Mouse (Mus musculus) lung, embryonic 14.5 days (tissue): ENCODE data around the gene Zdhhc16. TPM values are rescaled to one million over a fixed set of nuclear protein-coding genes. Genes with fewer than 3 reads are reported as not detected.

Experiments used
- ATAC-seq: fragments of 200-750 bp; cut with Nextera tagmentation; 2 replicates; pipeline ENCODE4 v1.8.0; 2017; ENCODE audit warnings: mild to moderate bottlenecking, moderate TSS enrichment, moderate library complexity; ENCODE audit not compliant: insufficient read depth
- DNase-seq: peaks from one replicate; pipeline ENCODE4 v3.0.0-alpha.2; 2015
- H3K27ac ChIP-seq: fragments of 300-500 bp; sonication (generic); 2 replicates; pipeline ENCODE4 v1.5.1; 2014; ENCODE audit warnings: low read depth, mild to moderate bottlenecking, moderate library complexity
- H3K27me3 ChIP-seq: fragments of 300-500 bp; sonication (generic); 2 replicates; pipeline ENCODE4 v1.6.1; 2014; ENCODE audit warnings: low read length, control low read depth; ENCODE audit not compliant: insufficient read depth
- H3K36me3 ChIP-seq: fragments of 300-500 bp; sonication (generic); 2 replicates; pipeline ENCODE4 v1.6.1; 2014; ENCODE audit warnings: control low read depth; ENCODE audit not compliant: insufficient read depth
- H3K4me1 ChIP-seq: fragments of 300-500 bp; sonication (generic); 2 replicates; pipeline ENCODE4 v1.6.1; 2014; ENCODE audit warnings: antibody characterized with exemption, control low read depth; ENCODE audit not compliant: insufficient read depth
- H3K4me2 ChIP-seq: fragments of 300-500 bp; sonication (generic); 2 replicates; pipeline ENCODE4 v1.6.1; 2014; ENCODE audit warnings: mild to moderate bottlenecking
- H3K4me3 ChIP-seq: fragments of 300-500 bp; sonication (generic); 2 replicates; pipeline ENCODE4 v1.5.1; 2014; ENCODE audit warnings: low read depth, low read length
- H3K9ac ChIP-seq: fragments of 300-500 bp; sonication (generic); 2 replicates; pipeline ENCODE4 v1.6.1; 2014
- H3K9me3 ChIP-seq: fragments of 300-500 bp; sonication (generic); 2 replicates; pipeline ENCODE4 v1.6.1; 2016; ENCODE audit warnings: low read depth, low read length, control low read depth
- CTCF ChIP-seq: IDR thresholded peaks from 2 replicates; pipeline ENCODE4 v1.5.1; 2016; ENCODE audit warnings: antibody characterized with exemption, low read depth
- WGBS: fragments of 180-500 bp; shearing (Covaris S2); extraction: QIAGEN DNeasy Blood & Tissue Kit; methylation state at CpG from one replicate; pipeline ENCODE4 v1.1.7; 2014; 5-methylcytosine and 5-hydroxymethylcytosine counted together
- polyA plus RNA-seq: library from polyadenylated mRNA; unstranded; fragments of >200 nt; fragmentation: Nextera tagmentation; extraction: Ambion mirVana; gene quantifications from 2 replicates; pipeline ENCODE4 v1.2.1, GENCODE M21; 2014

The Zdhhc16 gene
- polyA plus RNA-seq, 1 experiment from 2014 or later: 80.8 TPM

DNA sequence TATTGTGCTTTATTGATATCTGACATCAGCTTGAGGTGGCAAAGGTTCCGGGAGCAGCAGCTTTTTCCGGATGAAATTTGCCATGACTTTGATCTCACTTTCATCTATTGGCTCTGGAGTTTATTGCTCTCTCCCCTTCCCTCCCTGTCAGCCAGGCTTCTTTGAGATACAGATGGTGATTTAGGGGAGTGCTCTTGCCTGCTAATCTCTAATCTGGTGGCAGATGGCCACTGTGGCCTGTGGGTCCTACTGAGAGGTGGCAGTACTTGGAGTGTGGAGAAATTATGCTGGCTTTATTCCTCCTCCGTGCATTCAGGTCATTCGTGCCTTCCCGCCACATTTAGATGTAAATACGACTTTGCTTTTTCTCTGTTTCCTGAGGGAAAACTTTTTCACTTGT, 844 bp downstream of the Zdhhc16 start:
- WGBS: 29% methylated on average over 6 of the region's 6 CpGs
- ATAC-seq (no peak), DNase-seq (no peak)
- Histone ChIP-seq H3K4me1 (peaks cover 13% of the 10 kb centered on the region), H3K9me3 (no peaks in the 10 kb centered on the region), H3K9ac (peak overlapping the region; percentile 74), H3K4me3 (peak overlapping the region; percentile 93), H3K27me3 (no peaks in the 10 kb centered on the region), H3K27ac (no peak overlapping the region), H3K36me3 (peaks cover 40% of the 10 kb centered on the region), H3K4me2 (peak overlapping the region; percentile 79)
- no peak for TF ChIP-seq CTCF

GRCm38 (mm10) chr19:41935921-41936320, 2.6 kb downstream of the Zdhhc16 start:
- WGBS: 85% methylated on average over 1 of the region's 1 CpGs
- no peak for TF ChIP-seq CTCF
- Histone ChIP-seq H3K27me3 (no peaks in the 10 kb centered on the region), H3K9me3 (no peaks in the 10 kb centered on the region), H3K9ac (no peak overlapping the region), H3K4me3 (no peak overlapping the region), H3K4me2 (no peak overlapping the region), H3K36me3 (peaks cover 44% of the 10 kb centered on the region), H3K27ac (no peak overlapping the region), H3K4me1 (peaks cover 13% of the 10 kb centered on the region)
- DNase-seq: no peak
- ATAC-seq: no peak

- H3K9me3 ChIP-seq: no peaks in the 10 kb centered on the region
- no peak overlapping the region for H3K9ac ChIP-seq
- H3K4me2 ChIP-seq: no peak overlapping the region
- peaks cover 63% of the 10 kb centered on the region for H3K36me3 ChIP-seq
- H3K4me1 ChIP-seq: peaks cover 8% of the 10 kb centered on the region
- no peak for DNase-seq
- TF ChIP-seq CTCF: no peak
- 85% methylated on average over 5 of the region's 5 CpGs for WGBS
- ATAC-seq: no peak
- H3K4me3 ChIP-seq: no peak overlapping the region
- no peaks in the 10 kb centered on the region for H3K27me3 ChIP-seq
- no peak overlapping the region for H3K27ac ChIP-seq
Measured at GRCm38 (mm10) chr19:41938539-41938938, 5.3 kb downstream of the Zdhhc16 start.

DNA sequence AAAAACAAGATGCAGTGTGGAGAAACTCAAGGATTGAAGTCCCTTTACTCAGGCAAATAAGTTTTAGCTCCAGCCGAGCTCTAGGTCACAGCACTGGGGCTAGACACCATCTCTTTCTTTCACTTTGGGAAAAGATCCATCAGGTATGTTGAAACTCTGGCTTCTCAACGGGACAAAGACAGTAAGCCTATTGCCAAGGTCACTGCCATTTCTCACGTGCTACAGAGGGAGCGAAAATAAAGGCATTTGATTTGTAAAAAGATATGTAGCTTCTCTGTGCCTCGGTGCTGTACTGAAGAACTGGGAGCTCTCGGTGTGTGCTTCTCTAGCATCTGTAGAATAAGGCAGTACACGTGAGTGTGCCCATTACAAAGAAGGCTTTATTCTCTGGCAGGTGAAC, 10.6 kb downstream of the Zdhhc16 start:
- H3K9me3 ChIP-seq: no peaks in the 10 kb centered on the region
- no peak overlapping the region for H3K27ac ChIP-seq
- peaks cover 94% of the 10 kb centered on the region for H3K36me3 ChIP-seq
- H3K4me2 ChIP-seq: no peak overlapping the region
- TF ChIP-seq CTCF: no peak
- H3K9ac ChIP-seq: no peak overlapping the region
- DNase-seq (no peak), ATAC-seq (no peak)
- 83% methylated on average over 7 of the region's 7 CpGs for WGBS
- no peaks in the 10 kb centered on the region for H3K4me1 ChIP-seq
- no peak overlapping the region for H3K4me3 ChIP-seq
- H3K27me3 ChIP-seq: no peaks in the 10 kb centered on the region

GRCm38 (mm10) chr19:41952287-41952686, 19.0 kb downstream of the Zdhhc16 start:
- 67% methylated on average over 4 of the region's 4 CpGs for WGBS
- DNase-seq: peak; percentile 46

GRCm38 (mm10) chr19:41953574-41953973, 20.3 kb downstream of the Zdhhc16 start:
- H3K27ac ChIP-seq: no peak overlapping the region
- no peak overlapping the region for H3K9ac ChIP-seq
- H3K4me1 ChIP-seq: no peaks in the 10 kb centered on the region
- peaks cover 99% of the 10 kb centered on the region for H3K36me3 ChIP-seq
- TF ChIP-seq CTCF: no peak
- H3K27me3 ChIP-seq: no peaks in the 10 kb centered on the region
- H3K9me3 ChIP-seq: no peaks in the 10 kb centered on the region
- H3K4me3 ChIP-seq: no peak overlapping the region
- H3K4me2 ChIP-seq: no peak overlapping the region
- ATAC-seq: no peak
- 89% methylated on average over 3 of the region's 3 CpGs for WGBS
- no peak for DNase-seq

More at GRCm38 (mm10) chr19:41952287-41952686, 19.0 kb downstream of the Zdhhc16 start:
- Histone ChIP-seq H3K9ac (no peak overlapping the region), H3K4me1 (no peaks in the 10 kb centered on the region), H3K36me3 (peaks cover 98% of the 10 kb centered on the region), H3K27me3 (no peaks in the 10 kb centered on the region), H3K4me2 (no peak overlapping the region), H3K27ac (no peak overlapping the region), H3K4me3 (no peak overlapping the region), H3K9me3 (no peaks in the 10 kb centered on the region)
- TF ChIP-seq CTCF: peak; percentile 59
- ATAC-seq: no peak

DNA sequence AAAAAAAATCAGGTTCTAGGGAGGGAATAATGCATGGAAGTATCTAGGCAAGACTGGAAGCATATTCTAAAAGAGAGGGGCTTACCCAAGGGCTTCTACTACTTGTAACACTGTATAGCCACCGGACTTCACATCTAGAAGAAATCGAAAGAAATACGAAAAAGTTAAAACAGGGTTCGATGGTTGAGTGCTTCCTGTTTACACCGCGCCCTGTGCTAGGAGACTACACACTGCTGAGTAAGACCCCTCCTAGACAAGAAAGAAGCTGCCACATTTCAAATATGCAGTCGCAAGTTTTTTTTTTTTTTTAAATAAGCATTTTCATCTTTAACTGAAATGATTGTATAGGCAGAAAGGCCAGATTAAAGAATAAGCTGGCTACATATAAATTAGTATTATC, 36.3 kb downstream of the Zdhhc16 start:
- ATAC-seq: no peak
- H3K4me3 ChIP-seq: no peak overlapping the region
- no peaks in the 10 kb centered on the region for H3K9me3 ChIP-seq
- 91% methylated on average over 7 of the region's 7 CpGs for WGBS
- no peaks in the 10 kb centered on the region for H3K27me3 ChIP-seq
- H3K9ac ChIP-seq: no peak overlapping the region
- H3K4me2 ChIP-seq: no peak overlapping the region
- no peak for TF ChIP-seq CTCF
- peaks cover 48% of the 10 kb centered on the region for H3K36me3 ChIP-seq
- no peak for DNase-seq
- no peaks in the 10 kb centered on the region for H3K4me1 ChIP-seq
- no peak overlapping the region for H3K27ac ChIP-seq
